Mouse (Mus musculus) liver, embryonic 15.5 days (tissue): ENCODE measurements around the gene Xpr1. TPM values are rescaled to one million over a fixed set of nuclear protein-coding genes. Genes with fewer than 3 reads are reported as not detected.

Experiments
- ATAC-seq: fragments of 200-750 bp; cut with Nextera tagmentation; 2 replicates; pipeline ENCODE4 v1.8.0; 2017; ENCODE audit warnings: moderate number of reproducible peaks, mild to moderate bottlenecking, moderate library complexity; ENCODE audit not compliant: insufficient read depth
- H3K27ac ChIP-seq: fragments of 300-500 bp; sonication (generic); replicated peaks from 2 replicates; pipeline ENCODE4 v1.5.1; 2015; ENCODE audit warnings: mild to moderate bottlenecking, inconsistent platforms
- H3K27me3 ChIP-seq: fragments of 300-500 bp; sonication (generic); 2 replicates; pipeline ENCODE4 v1.6.1; 2015; ENCODE audit warnings: mild to moderate bottlenecking, inconsistent platforms
- H3K36me3 ChIP-seq: fragments of 300-500 bp; sonication (generic); replicated peaks from 2 replicates; pipeline ENCODE4 v1.6.1; 2015; ENCODE audit warnings: moderate library complexity, mild to moderate bottlenecking, inconsistent platforms
- H3K4me1 ChIP-seq: fragments of 300-500 bp; sonication (generic); replicated peaks from 2 replicates; pipeline ENCODE4 v1.6.1; 2015; ENCODE audit warnings: inconsistent platforms
- H3K4me2 ChIP-seq: fragments of 300-500 bp; sonication (generic); 2 replicates; pipeline ENCODE4 v1.6.1; 2015; ENCODE audit warnings: moderate library complexity, mild to moderate bottlenecking, inconsistent platforms
- H3K4me3 ChIP-seq: fragments of 300-500 bp; sonication (generic); replicated peaks from 2 replicates; pipeline ENCODE4 v1.5.1; 2015; ENCODE audit warnings: mild to moderate bottlenecking, inconsistent platforms
- H3K9ac ChIP-seq: fragments of 300-500 bp; sonication (generic); 2 replicates; pipeline ENCODE4 v1.6.1; 2015; ENCODE audit warnings: moderate library complexity, mild to moderate bottlenecking, inconsistent platforms
- H3K9me3 ChIP-seq: fragments of 300-500 bp; sonication (generic); replicated peaks from 2 replicates; pipeline ENCODE4 v1.6.1; 2016; ENCODE audit warnings: inconsistent platforms
- WGBS: fragments of 180-500 bp; shearing (Covaris S2); methylation state at CpG from one replicate; pipeline ENCODE4 v1.1.7; 2015; ENCODE audit warnings: mixed read lengths; ENCODE audit not compliant: insufficient replicate concordance; 5-methylcytosine and 5-hydroxymethylcytosine counted together
- polyA plus RNA-seq: library from polyadenylated mRNA; unstranded; fragments of >200 nt; fragmentation: Nextera tagmentation; extraction: Ambion mirVana; gene quantifications from 2 replicates; pipeline ENCODE4 v1.2.1, GENCODE M21; 2015

The Xpr1 gene
- polyA plus RNA-seq, 1 experiment from 2014 or later = 3.8 TPM

- no peaks in the 10 kb centered on the region for H3K9me3 ChIP-seq
- H3K9ac ChIP-seq = no peak overlapping the region
- WGBS = 9% methylated on average over 1 of the region's 1 CpGs
- no peak for ATAC-seq
- H3K4me2 ChIP-seq = no peak overlapping the region
- H3K4me3 ChIP-seq = no peak overlapping the region
- H3K36me3 ChIP-seq = peaks cover 7% of the 10 kb centered on the region; the same call in 1 of the 2 replicates
- H3K4me1 ChIP-seq = peaks cover 24% of the 10 kb centered on the region
- H3K27me3 ChIP-seq = no peaks in the 10 kb centered on the region
- H3K27ac ChIP-seq = no peak overlapping the region
Observed at GRCm38 (mm10) chr1:155322183-155322582, 95.0 kb downstream of the Xpr1 start.

DNA sequence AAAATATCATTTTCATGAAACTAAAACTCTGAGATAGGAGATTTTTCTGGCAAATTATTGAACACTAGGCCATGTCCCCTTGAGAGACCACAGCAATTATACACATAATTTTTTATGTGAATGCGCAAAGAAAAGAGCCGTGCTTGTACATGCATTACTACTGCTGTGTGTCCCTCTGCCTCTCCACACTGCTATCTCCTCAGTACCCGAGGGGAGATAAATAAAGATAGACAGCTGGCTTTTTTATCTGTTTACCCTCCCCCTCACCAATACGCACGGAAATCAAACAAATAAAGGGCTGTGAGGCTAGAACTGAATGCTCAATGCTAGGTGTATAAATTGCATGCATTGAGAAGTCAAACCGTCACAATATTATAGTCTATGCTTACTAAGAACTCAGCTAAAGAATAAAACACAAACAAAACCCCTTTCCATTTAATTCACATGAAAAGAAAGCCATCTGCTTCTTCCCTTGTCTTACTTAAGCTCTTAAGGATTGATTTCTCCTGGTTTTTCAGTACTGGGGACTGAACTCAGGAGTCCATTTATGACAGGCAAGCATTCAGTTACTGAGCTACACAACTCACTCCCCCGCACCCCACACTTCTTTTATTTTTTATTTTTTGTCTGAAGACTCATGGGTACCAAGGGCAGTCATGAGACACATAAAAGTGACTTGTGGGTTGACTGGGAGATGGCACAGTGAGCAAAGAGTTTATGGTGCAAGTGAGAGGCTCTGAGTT, 97.0 kb downstream of the Xpr1 start:
- 0 out of 2 replicates have a peak overlapping the region, but pooled peaks have one; percentile 5 for H3K27ac ChIP-seq
- 28% methylated on average over 7 of the region's 7 CpGs for WGBS
- peaks cover 24% of the 10 kb centered on the region for H3K4me1 ChIP-seq
- no peaks in the 10 kb centered on the region for H3K27me3 ChIP-seq
- peak; percentile 90 for ATAC-seq
- H3K4me3 ChIP-seq = no peak overlapping the region
- peak overlapping the region; percentile 46 for H3K4me2 ChIP-seq
- no peaks in the 10 kb centered on the region for H3K9me3 ChIP-seq
- H3K9ac ChIP-seq = no peak overlapping the region
- H3K36me3 ChIP-seq = 0 out of 2 replicates have a peak, but pooled peaks cover 4% of the 10 kb centered on the region

- Histone ChIP-seq H3K9me3 (no peaks in the 10 kb centered on the region), H3K4me3 (no peak overlapping the region), H3K9ac (no peak overlapping the region), H3K4me1 (peaks cover 24% of the 10 kb centered on the region), H3K4me2 (no peak overlapping the region), H3K36me3 (0 out of 2 replicates have a peak, but pooled peaks cover 4% of the 10 kb centered on the region), H3K27me3 (no peaks in the 10 kb centered on the region), H3K27ac (0 out of 2 replicates have a peak overlapping the region, but pooled peaks have one; percentile 4)
- peak; percentile 84 for ATAC-seq
- WGBS = 38% methylated on average over 4 of the region's 4 CpGs
Observed at GRCm38 (mm10) chr1:155319513-155319912, 97.7 kb downstream of the Xpr1 start.

DNA sequence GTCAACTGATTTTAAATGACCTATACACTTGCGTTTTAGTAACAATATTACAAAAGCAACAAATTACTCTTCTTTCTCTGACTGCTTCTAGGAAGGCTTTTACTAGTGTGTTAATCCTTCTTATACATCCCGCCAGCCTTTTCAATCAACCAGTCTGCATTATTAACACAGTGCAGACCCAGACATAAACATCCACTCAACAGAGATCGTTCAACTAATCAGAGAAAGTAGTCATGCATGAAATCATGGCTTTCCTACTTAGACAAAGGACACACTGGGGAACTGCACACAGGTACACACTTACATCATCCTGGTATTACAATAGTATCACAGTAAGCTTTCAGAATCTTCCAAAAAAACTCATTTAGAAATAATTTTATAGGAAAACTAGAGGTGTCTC, 105.5 kb downstream of the Xpr1 start:
- no peak for ATAC-seq
- no peaks in the 10 kb centered on the region for H3K4me1 ChIP-seq
- H3K27me3 ChIP-seq = no peaks in the 10 kb centered on the region
- H3K4me3 ChIP-seq = no peak overlapping the region
- no peak overlapping the region for H3K9ac ChIP-seq
- peaks cover 27% of the 10 kb centered on the region for H3K36me3 ChIP-seq
- H3K4me2 ChIP-seq = no peak overlapping the region
- 75% methylated on average over 3 of the region's 3 CpGs for WGBS
- no peak overlapping the region for H3K27ac ChIP-seq
- H3K9me3 ChIP-seq = no peaks in the 10 kb centered on the region

- Histone ChIP-seq H3K36me3 (peaks cover 24% of the 10 kb centered on the region), H3K4me3 (no peak overlapping the region), H3K27ac (no peak overlapping the region), H3K9ac (no peak overlapping the region), H3K4me1 (no peaks in the 10 kb centered on the region), H3K9me3 (no peaks in the 10 kb centered on the region), H3K27me3 (no peaks in the 10 kb centered on the region), H3K4me2 (no peak overlapping the region)
- 75% methylated on average over 3 of the region's 3 CpGs for WGBS
- no peak for ATAC-seq
Observed at GRCm38 (mm10) chr1:155306879-155307278, 110.3 kb downstream of the Xpr1 start.

- H3K4me3 ChIP-seq = no peak overlapping the region
- H3K9me3 ChIP-seq = no peaks in the 10 kb centered on the region
- H3K4me1 ChIP-seq = no peaks in the 10 kb centered on the region
- no peak for ATAC-seq
- peaks cover 24% of the 10 kb centered on the region for H3K36me3 ChIP-seq
- no peak overlapping the region for H3K4me2 ChIP-seq
- no peaks in the 10 kb centered on the region for H3K27me3 ChIP-seq
- H3K9ac ChIP-seq = no peak overlapping the region
- no peak overlapping the region for H3K27ac ChIP-seq
- WGBS = 79% methylated on average over 2 of the region's 2 CpGs
Observed at GRCm38 (mm10) chr1:155303402-155303801, 113.8 kb downstream of the Xpr1 start.

GRCm38 (mm10) chr1:155297615-155298014, 119.6 kb downstream of the Xpr1 start:
- no peak overlapping the region for H3K4me3 ChIP-seq
- 80% methylated on average over 5 of the region's 5 CpGs for WGBS

GRCm38 (mm10) chr1:155297203-155297602, 120.0 kb downstream of the Xpr1 start:
- no peak overlapping the region for H3K4me2 ChIP-seq

More at GRCm38 (mm10) chr1:155297615-155298014, 119.6 kb downstream of the Xpr1 start:
- Histone ChIP-seq H3K27ac (no peak overlapping the region), H3K36me3 (0 out of 2 replicates have a peak, but pooled peaks cover 5% of the 10 kb centered on the region), H3K4me1 (no peaks in the 10 kb centered on the region), H3K9ac (no peak overlapping the region), H3K4me2 (no peak overlapping the region), H3K9me3 (no peaks in the 10 kb centered on the region), H3K27me3 (no peaks in the 10 kb centered on the region)
- ATAC-seq = no peak

GRCm38 (mm10) chr1:155293446-155293845, 123.8 kb downstream of the Xpr1 start:
- ATAC-seq = no peak
- 21% methylated on average over 3 of the region's 3 CpGs for WGBS

More at GRCm38 (mm10) chr1:155297203-155297602, 120.0 kb downstream of the Xpr1 start:
- H3K27me3 ChIP-seq = no peaks in the 10 kb centered on the region
- H3K4me1 ChIP-seq = no peaks in the 10 kb centered on the region
- H3K9me3 ChIP-seq = no peaks in the 10 kb centered on the region
- ATAC-seq = no peak
- 0 out of 2 replicates have a peak, but pooled peaks cover 5% of the 10 kb centered on the region for H3K36me3 ChIP-seq
- WGBS = 74% methylated on average over 2 of the region's 2 CpGs
- H3K4me3 ChIP-seq = no peak overlapping the region
- H3K27ac ChIP-seq = no peak overlapping the region
- H3K9ac ChIP-seq = no peak overlapping the region

GRCm38 (mm10) chr1:155289411-155289810, 127.8 kb downstream of the Xpr1 start:
- Histone ChIP-seq H3K36me3 (peaks cover 45% of the 10 kb centered on the region), H3K4me2 (no peak overlapping the region), H3K9me3 (no peaks in the 10 kb centered on the region), H3K27me3 (no peaks in the 10 kb centered on the region), H3K27ac (no peak overlapping the region), H3K4me3 (no peak overlapping the region), H3K9ac (no peak overlapping the region), H3K4me1 (no peaks in the 10 kb centered on the region)
- WGBS = 90% methylated on average over 1 of the region's 1 CpGs
- ATAC-seq = no peak

More at GRCm38 (mm10) chr1:155293446-155293845, 123.8 kb downstream of the Xpr1 start:
- Histone ChIP-seq H3K27ac (no peak overlapping the region), H3K4me1 (no peaks in the 10 kb centered on the region), H3K4me3 (no peak overlapping the region), H3K9me3 (no peaks in the 10 kb centered on the region), H3K9ac (no peak overlapping the region), H3K36me3 (peaks cover 21% of the 10 kb centered on the region), H3K27me3 (no peaks in the 10 kb centered on the region), H3K4me2 (no peak overlapping the region)

DNA sequence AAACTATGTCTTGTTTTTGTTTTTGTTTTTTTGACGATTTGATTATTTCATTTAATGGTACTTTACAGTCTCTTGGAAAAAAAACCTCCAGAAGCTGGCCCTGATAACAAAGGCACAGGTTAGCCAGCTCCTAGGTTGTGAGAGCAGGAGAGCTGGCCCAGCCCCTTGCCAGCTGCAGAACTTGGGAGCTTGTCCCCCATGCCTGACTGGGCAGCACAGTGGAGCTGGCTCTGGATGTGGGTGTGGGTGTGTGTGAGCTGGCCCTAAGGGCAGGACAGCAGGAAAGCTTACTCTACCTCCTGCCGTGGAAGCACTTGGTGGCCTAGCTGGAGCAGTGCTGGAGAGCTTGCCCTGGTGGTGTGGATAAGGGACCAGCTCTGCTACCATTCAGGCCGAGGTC, 129.2 kb downstream of the Xpr1 start:
- no peak for ATAC-seq
- H3K27me3 ChIP-seq = no peaks in the 10 kb centered on the region
- H3K9me3 ChIP-seq = no peaks in the 10 kb centered on the region
- no peak overlapping the region for H3K9ac ChIP-seq
- 68% methylated on average over 3 of the region's 3 CpGs for WGBS
- no peak overlapping the region for H3K4me3 ChIP-seq
- H3K36me3 ChIP-seq = peaks cover 51% of the 10 kb centered on the region
- H3K27ac ChIP-seq = no peak overlapping the region
- H3K4me1 ChIP-seq = no peaks in the 10 kb centered on the region
- no peak overlapping the region for H3K4me2 ChIP-seq
